Mouse (Mus musculus): ENCODE measurements at regions not wholly inside any gene's neighbourhood (a gene's known extent, or its start where the extent isn't known, plus 50 kb on each side); places are given as distances from the start of the nearest gene placed in this dataset.

DNA sequence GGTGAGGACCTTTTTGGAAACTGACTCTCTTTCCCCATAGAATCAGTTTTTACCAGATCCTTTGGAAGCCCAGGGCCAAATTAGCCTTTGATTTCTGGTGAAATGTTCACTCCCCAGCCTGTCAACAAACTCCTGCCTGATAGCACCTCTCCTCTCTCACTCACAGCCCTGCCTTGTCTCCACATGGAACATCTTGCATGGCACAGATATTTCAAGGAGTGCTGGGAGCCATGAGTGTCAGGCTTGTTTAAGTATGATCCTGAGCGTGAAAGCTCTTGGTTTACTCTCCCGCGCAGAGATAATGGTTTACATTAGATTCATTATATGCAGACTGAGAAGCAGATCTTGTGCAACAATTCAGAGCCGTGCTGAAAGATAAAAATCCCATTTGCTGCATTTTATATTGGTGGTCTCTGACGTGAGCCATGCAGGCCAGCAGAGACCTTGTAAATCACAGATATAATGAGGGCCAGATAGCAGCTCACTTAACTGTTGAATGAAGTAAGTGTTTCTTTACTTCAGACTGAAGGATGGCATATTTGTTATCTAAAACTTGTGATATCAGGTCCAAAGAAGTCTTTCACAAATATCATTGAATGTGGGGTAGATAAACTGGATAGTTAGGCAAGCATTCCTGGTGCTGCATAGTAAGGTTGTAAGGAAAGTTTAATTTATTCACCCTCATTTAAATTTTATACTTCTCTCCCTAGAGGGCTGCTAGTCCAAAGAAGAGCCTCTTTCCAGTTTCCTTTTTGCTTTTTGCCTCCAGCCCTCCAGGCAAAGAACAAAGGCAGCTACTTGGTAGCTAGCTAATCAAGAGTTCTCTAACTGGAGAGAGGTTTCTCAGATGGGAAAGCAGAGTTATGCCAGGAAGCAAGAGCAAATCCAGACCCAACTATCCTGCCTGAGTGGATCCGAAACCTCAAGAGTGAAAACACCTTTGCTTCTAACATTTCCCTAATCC is 81.8 kb downstream of the Tbx18 start:
- DNase-seq (ENCODE audit: low spot score in 2 of 2) = no peak

DNA sequence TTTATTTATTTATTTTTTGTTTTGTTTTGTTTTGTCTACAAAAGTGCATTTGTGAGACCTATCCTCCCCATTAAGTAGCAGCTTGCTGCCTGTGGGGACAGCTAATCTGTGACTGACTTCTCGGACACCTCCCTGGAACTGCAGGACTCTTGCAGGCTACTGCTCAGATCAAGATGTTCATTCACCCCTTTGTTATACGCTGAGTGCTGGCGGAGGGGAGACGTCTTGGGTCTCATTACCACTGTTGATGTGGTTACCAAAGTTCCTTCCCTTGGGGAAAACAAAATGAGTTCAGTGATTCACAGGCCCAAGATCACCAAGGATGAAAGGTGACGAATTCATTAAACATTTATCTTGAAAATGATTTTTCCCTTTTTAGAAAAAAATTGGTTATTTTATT is 82.7 kb downstream of the Tbx18 start:
- no peak for DNase-seq (ENCODE audit: low spot score in 2 of 2)

DNA sequence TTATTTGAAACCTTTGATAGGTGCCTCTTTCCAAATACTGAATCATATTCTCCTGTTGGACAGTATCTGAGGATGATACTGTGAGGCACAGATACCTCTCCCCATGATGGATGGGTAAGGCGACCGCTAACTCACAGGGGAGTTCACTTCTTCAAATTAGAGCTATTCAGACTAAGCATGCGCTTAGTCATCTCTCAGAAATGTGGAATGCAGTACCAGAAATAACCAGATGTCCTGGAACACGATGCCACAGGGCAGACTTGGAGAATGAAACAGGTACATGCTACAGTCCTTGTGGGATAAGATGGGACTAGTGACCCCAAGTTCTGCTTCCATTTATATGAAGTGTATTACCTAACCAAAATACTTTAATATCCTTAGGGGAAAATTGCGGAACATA is 86.0 kb downstream of the Tbx18 start:
- DNase-seq (ENCODE audit: low spot score in 2 of 2) = no peak

DNA sequence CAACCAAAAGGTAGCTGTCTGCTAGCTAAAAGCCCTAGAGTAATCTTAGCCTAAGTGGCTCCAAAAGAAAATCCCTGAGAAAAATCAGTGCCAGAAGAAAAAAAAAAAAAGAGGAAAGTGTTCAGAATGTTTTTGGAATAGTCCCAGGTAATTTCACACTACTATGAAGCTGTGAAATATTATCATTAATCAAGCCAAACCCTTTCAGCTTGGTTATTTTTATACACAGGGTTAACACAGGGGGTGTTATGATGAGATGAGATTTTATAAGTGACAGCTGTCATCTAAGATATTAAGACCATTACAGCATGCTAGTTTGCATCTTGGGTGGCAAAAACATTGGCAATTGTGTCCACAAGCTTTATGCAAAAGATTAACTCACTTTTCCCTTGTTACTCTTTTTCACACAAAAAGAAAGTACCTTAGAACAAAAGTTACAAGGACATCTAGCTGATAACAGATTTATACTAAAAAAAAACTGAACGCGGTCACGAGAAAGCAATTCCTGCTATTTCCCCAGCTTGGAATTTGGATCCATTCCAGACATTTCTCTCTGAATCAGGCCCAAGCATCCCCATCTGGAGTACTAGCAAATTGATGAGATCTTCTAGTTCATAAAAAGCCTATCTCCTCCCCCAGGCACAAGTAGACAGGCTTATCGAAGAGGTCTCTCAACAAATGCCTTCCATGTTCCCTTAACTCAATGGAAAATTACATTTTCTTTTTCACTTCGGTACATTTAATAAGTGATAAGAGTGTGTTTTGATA is 97.0 kb downstream of the Tbx18 start:
- DNase-seq (ENCODE audit: low spot score in 2 of 2) = peak in 1 of 2 experiments; percentile 24

DNA sequence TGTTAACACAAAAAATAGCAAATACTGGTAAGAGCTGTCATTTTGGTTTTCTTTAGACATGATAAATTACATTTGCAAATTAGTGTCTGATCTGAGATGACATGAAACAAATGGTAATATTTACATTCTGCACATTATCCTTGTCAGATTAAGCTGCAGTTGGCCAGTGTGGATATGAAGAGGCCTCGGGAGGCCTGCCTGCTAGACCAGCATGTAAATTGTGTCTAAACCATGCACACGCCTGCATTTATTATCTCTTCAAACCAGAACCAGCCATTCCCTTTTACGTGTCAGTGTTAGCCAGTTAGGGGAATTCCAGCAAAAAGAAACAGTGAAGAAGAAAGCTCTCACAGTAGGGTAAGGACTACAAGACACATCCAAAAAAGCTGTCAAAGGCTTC is 104.6 kb downstream of the Tbx18 start:
- DNase-seq (ENCODE audit: low spot score in 2 of 2) = no peak

DNA sequence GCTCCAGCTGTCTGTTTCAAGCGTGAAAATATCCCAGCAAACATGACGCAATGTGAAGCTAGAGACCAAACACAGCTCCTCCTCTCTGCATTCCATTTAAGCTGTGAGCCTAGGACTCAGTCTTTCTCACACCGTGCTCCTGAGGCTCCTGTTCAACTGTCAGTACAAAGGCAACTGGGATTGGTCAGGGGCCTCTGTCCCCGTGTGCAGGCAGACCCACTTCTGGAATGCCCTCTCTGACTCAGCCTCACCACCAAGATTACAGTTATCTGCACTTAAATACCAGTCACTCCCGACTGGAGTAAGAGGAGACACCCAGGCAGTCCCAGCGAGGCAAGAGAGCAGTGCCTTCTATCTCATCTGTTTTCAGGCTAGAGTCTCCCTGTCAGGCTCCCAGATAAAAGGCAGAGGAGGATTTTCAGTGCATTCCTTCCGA is 112.8 kb downstream of the Tbx18 start:
- DNase-seq (ENCODE audit: low spot score in 2 of 2) = no peak

DNA sequence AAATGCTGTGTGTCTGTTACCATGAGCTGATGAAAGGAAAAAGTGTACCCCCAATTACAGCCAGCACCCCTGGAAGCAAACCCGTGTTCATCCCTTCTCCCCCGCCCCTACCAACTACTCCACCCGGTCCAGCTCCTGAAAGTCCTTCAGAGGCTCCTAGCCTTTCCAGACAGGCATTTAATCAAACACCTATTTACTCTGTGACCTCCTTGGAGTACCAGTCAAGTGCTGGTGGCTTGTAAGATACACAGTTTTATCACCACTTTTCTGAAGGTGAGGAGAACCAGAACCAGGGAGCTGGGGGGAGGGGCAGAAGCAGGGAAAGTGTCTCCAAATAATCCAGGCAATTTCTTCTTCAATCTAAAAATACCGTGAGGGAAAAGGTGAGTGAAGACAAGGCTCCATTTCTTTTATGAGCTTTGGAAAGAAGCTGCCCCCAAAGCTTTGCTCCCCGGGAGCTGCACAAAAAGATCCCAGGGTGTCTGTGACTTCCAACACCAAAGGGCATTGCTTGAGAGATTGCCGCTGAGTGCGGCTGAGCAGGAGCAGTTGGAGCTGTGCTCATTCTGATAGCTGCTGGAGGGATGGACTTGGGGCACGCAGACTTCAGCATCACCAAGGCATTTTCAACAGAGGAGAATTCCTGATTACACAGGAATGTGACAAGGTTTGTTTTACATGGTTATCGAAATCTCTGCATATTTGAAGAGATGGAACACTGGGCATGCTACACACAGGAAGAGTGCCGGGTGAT is 123.0 kb downstream of the Tbx18 start:
- no peak for DNase-seq (ENCODE audit: low spot score in 2 of 2)

DNA sequence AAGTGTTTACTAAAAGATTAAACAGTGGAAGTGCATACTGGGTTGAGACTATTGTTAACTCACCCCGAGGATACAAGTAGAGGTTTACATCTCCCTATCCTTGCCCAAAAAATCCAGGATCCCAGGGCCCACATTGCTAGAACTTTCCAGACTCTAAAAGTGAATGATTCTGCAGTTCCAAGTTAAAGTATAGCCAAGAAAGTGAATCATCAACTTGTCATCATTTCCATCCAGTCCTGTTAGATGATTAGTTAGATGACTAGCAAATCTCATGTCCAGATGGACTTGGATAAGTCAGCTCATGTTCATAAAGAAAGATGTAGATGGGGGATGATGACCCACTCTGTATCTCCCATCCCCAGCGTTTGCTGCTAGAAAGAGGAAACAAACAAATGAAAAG is 155.5 kb downstream of the Tbx18 start:
- DNase-seq (ENCODE audit: low spot score in 2 of 2) = no peak

DNA sequence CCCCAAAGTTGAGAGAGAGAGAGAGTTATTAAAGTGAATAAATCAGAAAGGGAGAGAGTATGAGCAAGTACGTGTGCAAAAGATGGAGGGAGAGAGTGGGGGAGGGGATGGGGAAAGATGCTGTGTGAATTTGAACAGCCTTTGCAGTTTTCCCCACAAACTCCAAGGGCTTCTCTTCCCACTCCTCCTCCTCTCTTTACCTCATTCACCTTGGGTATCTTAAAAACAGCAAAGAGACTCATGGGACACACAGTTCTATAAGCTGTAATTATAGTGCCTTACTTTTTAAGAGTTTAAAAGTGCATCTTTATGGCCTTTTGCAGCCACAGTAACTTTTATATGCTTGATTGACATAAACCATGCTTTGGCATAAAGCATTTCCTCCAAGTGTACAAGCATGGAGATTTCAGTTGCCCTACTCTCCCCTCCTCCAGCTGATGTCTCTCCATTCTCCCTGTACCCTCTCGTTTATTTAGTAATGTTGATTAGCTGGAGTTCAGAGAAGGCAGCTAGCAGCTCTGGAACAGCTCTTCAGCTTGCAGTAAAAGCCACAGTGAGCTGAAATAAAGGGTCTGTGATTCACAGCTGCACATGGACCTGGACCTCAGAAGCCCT is 156.7 kb downstream of the Tbx18 start:
- no peak for DNase-seq (ENCODE audit: low spot score in 2 of 2)

DNA sequence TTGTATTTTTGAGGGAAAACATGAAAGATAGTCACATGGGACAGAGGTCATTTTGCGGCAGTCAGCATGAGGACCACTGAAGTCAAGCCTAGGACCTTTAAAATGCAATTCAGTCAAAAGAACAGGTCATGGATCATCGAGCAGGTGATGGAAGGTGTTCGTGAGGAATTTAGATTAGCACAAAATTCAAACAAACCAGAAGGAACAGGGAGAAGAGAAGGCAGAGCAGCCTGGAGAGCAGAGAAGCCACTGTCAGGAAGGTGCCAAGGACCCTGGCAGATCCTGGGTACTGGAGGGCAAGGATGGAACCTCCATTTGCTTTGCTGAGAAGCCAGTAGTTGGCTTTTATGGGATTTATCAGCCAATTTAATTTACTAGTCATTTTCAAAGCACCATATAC is 167.8 kb downstream of the Tbx18 start:
- DNase-seq (ENCODE audit: low spot score in 2 of 2) = no peak

DNA sequence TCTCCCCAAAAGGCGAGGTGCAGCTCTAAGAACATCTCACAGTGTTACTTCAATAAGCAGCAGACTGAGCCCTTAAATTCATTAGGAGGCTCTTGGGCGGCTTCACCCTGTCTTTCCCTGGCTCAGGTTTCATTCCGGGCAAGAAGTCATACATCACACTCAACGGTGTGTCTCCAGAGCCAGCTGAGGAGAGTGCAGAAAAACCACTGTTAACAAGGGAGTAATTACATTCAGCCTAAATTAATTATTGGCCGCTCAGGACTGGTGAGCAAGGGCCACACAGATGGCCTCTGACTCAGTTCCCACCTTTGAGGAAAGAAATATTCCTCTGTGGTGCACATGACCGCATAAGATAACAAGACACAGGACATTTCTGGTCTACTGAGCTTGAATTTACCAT is 168.3 kb downstream of the Tbx18 start:
- DNase-seq (ENCODE audit: low spot score in 2 of 2) = no peak

DNA sequence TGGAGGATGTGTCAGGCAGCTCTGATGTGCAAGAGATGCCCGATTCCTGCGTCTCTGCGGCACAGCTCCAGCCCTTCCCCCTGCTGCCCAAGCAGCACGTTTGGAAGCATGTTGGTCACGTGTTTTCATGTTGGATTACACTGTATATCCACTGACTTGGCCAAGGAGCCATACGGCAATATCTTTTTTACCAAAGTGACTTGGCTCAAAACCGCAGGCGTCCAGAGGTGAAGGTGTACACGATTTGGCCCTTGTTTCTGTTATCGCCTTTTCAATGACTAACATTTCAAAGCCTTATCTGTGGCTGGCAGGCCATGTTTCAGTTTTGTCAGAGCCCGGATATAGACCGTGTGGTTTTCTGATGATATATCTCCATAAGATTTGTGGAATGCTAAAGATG is 173.2 kb downstream of the Tbx18 start:
- DNase-seq (ENCODE audit: low spot score in 2 of 2) = no peak

DNA sequence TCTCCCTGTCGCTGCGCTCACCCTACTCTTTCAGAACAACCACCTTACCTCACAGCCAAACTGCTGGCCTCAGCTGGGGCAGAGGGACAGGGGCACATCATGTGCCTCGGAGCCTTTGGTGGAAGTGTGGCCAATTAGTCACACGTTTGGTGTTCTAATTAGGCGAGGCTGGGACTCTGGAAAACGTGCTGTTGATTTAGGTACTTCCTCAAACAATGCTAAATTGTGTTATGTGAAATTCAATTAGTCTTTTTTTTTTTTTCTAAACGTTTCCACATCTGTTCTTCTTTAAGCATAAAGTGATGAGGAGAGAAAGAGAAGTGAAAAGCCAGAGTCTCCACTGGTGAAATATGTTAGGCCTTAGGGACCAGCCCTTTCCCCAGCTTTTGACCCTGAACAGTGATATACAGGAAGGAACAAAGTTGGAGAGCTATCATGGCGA is 174.1 kb downstream of the Tbx18 start:
- no peak for DNase-seq (ENCODE audit: low spot score in 2 of 2)

DNA sequence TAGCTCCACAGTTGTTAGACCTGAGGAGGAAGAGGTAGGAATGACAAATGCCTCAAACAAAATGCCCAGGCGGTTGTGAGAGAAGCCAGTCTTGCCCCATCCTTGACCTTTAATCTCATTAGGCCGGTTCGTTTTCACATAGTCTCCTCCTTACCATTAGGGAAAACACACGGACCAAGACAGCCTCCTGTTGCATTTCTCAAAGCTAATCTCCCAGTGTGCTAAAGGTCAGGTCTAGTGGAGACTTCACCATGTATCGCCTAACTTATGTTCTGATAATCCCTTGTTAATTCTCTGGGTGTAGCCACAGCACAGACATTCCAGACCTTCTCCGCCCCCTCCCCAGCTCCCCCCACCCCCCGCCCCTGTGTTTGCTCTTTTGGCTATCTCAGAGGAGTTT is 174.5 kb downstream of the Tbx18 start:
- DNase-seq (ENCODE audit: low spot score in 2 of 2) = no peak

DNA sequence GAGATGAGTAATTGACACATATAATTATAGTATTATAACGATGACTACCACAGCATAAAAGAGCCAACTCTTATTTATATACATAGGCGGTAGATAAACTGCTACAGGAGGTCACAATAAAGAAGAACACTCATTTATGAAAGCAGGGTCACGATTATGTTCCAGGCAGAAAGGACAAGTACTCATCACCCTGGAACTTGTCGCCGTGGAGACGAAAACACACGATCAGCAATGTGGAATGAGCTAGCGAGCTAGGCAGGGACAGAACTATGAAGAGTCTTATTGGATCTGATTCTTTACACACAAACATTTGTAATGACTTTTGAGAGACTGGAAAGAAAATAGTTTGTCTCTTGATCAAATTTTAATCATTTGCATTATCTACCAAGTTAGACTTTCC is 197.9 kb downstream of the Tbx18 start:
- no peak for DNase-seq (ENCODE audit: low spot score in 2 of 2)

DNA sequence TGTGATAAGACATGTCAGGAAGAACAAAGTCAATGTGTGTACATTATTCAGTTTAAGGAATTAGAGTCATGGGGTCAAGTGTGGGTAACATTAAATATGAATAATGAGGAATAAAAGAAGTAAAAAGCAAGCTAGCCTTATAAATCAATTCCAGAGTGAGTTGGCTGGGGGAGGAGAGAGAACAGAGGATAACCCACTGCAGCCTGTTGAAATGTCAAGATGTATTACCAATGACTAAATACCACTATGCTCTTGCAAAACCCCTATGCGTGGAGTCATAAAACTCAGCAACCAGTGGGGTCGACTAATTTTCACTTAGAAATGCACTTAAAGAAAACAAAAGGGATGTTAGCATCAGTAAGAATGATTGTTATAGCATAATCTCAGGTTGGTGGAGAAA is 201.2 kb downstream of the Tbx18 start:
- DNase-seq (ENCODE audit: low spot score in 2 of 2) = no peak

DNA sequence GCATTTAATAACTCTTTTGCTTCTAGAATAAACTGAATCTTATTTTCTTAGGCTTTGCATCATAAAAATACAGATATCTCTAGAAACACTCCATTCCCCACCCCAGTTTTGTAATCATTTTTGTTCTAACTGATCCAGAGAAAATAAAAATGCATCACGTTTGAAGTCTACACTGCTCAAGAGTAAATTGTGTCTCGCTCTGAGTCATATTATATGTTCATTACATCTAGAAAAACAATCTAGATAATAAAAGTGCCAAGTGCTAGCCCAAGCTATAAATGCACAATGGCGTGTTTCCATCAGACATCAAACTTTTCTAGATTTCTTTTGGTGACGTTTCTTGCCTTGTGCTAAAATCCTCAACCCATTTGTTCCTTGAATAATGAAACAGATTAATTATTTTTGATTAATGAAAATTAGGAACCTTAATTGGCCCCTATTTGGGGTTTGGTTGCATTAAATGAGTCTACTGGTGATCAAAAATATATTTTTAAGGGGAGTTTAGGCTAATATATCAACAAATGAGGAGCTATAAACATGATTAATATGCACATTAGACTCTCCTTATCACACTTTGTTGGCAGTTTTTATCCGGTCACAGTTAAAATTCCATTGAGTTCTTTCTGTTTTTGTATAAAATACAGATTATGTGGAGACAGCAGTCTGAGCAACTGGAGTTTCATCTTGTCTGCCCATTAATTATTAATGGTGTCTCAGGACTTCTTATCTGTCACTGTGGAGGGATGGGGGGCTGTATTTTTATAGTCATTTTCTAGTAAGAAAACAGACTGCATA is 206.0 kb downstream of the Tbx18 start:
- no peak for DNase-seq (ENCODE audit: low spot score in 2 of 2)

DNA sequence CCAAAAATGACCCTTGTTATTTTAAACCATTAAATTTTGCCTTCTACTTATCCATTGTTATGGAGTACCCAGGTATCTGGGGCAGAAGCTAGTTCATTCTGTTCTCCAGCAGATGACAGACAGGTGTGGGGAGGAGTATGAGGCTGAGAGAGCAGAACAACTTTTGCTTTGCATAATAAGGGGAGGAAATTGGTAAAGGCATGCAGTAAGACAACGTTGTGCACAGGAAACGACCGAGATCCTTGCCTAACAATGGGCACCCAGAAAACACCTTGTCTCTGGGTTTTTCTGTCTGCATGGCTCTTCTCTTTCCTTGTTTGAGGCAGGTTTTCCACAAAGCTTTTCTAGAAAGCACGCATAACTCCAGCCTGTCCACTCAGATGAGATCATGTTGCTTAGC is 220.4 kb downstream of the Tbx18 start:
- DNase-seq (ENCODE audit: low spot score in 2 of 2) = no peak

DNA sequence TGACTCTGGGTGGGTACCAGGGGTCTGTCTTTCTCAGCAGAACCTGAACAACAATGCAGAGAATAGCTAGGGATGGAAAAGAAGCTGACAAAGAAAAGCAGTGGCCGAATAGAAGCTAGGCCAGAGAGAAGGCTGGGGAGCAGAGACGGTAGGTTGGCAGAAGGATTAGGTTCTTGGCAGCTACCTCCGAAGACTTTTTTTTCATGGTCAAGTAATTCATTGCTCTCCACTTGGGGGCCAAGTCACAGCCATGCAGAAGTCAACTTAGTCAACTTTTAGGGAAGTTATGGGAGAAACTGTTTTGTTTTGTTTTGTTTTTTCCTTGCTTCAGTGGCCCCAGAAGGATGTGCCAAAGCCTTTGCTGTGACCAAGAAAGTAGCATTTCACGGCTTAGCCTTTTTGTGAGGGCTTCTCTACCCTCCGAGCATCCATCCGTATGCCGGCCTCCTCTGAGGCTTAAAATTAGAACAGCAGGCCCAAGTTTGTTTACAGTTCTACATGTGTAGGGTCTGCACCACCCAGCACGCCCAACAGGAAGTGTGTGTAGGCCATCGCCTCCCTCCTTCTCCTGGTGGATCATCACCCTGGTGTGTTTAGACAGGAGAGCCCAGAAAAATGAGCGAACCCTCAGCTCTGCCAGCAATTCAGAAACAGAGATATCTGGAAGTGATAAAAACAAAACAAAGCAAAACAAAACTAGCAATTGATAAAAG is 226.2 kb downstream of the Tbx18 start:
- DNase-seq (ENCODE audit: low spot score in 2 of 2) = no peak

DNA sequence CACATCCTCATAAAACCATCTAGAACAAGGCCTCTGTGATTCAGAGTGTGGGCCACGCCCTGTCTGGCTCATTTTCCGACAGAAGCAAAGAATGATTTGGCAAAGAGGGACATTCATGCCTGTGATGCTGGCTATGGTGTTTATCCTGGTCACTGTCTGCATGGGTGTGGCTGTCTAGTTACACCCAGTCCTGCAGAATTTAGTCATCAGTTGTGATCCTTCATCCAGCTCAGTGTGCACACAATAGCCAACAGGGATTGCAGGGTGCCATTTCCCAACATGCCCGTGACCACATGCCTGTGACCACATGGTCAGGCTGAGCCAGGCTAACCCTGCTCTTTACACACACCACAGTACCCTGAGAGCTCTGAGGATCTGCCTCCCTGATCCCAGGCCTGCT is 208.8 kb upstream of the Cep162 start:
- DNase-seq (ENCODE audit: low spot score in 2 of 2) = no peak
